Mouse (Mus musculus): Measurements from ENCODE around the gene Camk1g. TPM values are rescaled to one million over a fixed set of nuclear protein-coding genes. Genes with fewer than 3 reads are reported as not detected.

Gene Camk1g
- not detected for polyA plus RNA-seq (2017; shearing (Covaris generic))

GRCm38 (mm10) chr1:193370096-193370495 lies at the start of gene Camk1g:
Gene Camk1g, minus strand, starts transcription at chr1:193370298.

Other genes with a start within 250 kb of the Camk1g start
- 9.5 TPM for gene Diexf, start 240.0 kb downstream of the Camk1g start, polyA plus RNA-seq (2017; shearing (Covaris generic))
- 2.9 TPM for gene Irf6, start 217.2 kb downstream of the Camk1g start, polyA plus RNA-seq (2017; shearing (Covaris generic))
- gene A130010J15Rik, start 202.3 kb downstream of the Camk1g start, polyA plus RNA-seq (2017; shearing (Covaris generic)) = 5.8 TPM
- gene Traf3ip3, start 168.6 kb downstream of the Camk1g start, polyA plus RNA-seq (2017; shearing (Covaris generic)) = 193 TPM
- 45.4 TPM for gene Lamb3, start 162.6 kb downstream of the Camk1g start, polyA plus RNA-seq (2017; shearing (Covaris generic))
- gene Hsd11b1, start 106.2 kb downstream of the Camk1g start, polyA plus RNA-seq (2017; shearing (Covaris generic)) = 181 TPM
- not detected for gene G0s2, start 97.1 kb downstream of the Camk1g start, polyA plus RNA-seq (2017; shearing (Covaris generic))